Comparison of ENCODE assay signal across 23 mouse cellular contexts in the genomic region with DNA sequence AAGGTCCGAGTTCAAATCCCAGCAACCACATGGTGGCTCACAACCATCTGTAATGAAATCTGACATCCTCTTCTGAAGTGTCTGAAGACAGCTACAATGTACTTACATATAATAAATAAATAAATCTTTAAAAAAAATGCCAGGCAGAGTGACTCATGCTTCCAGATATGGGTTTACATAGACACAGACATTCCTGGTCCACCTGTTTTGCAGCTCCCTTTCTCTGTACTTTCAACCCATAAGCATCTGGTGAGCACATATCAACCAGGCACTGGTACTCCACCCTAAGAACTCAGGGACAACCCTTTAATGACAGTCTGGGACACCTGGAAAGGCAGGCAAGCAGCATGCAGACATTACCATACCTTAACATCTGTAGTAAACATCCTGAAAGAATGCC. TPM values are rescaled to one million over a fixed set of nuclear protein-coding genes. Genes with fewer than 3 reads are reported as not detected.
DNase-seq lines count a peak whose midpoint lies in the region; ATAC-seq and TF ChIP-seq lines count a peak whose summit lies in the region.
"Had no signal": no experiment of that assay in that cellular context is flagged by ENCODE, and none has a peak within 500 bp of the region (broad histone marks: within the 10 kb centered on the region; RNA-seq: fewer than 3 reads in every experiment).

No protein-coding gene starts in this region.

- H3K4me3 ChIP-seq in intestine, postnatal 0 days (ENCODE audit: low read depth, low read length) = no peak overlapping the region
- H3K4me3 ChIP-seq in intestine, embryonic 15.5 days (replicated peaks) = no peak overlapping the region
- no peak overlapping the region for H3K4me3 ChIP-seq in liver, embryonic 13.5 days (replicated peaks)
- H3K4me3 ChIP-seq in liver, embryonic 11.5 days (ENCODE audit: low read depth, low read length) = no peak overlapping the region
- H3K4me3 ChIP-seq in stomach, postnatal 0 days (ENCODE audit: low read depth, low read length) = no peak overlapping the region
- H3K4me3 ChIP-seq: embryonic facial prominence, embryonic 13.5 days; embryonic facial prominence, embryonic 15.5 days; erythroblast, embryonic 14.5 days; forebrain, embryonic 10.5 days; forebrain, embryonic 12.5 days had no signal

- ATAC-seq in intestine, postnatal 0 days = peak; percentile 63
- ATAC-seq in intestine, embryonic 15.5 days = no peak
- no peak for ATAC-seq in liver, embryonic 13.5 days (ENCODE audit: low read depth)
- no peak for ATAC-seq in liver, embryonic 11.5 days (replicated peaks; ENCODE audit: low FRiP score)
- 0 out of 2 replicates have a peak, but pooled peaks have one; percentile 13 for ATAC-seq in stomach, postnatal 0 days (ENCODE audit: low FRiP score, low TSS enrichment)
- ATAC-seq: forebrain, embryonic 14.5 days had no signal

- TF ChIP-seq EP300 in stomach, postnatal 0 days (optimal IDR thresholded peaks at IDR 0.05) = no peak

- H3K27me3 ChIP-seq in intestine, postnatal 0 days (replicated peaks; ENCODE audit: control insufficient read depth, insufficient read depth, low read length) = no peaks in the 10 kb centered on the region
- H3K27me3 ChIP-seq in intestine, embryonic 15.5 days (replicated peaks) = no peaks in the 10 kb centered on the region
- peaks cover 62% of the 10 kb centered on the region for H3K27me3 ChIP-seq in liver, embryonic 13.5 days
- H3K27me3 ChIP-seq in liver, embryonic 11.5 days (replicated peaks; ENCODE audit: control insufficient read depth, insufficient read depth, low read length) = peaks cover 42% of the 10 kb centered on the region
- H3K27me3 ChIP-seq in stomach, postnatal 0 days (ENCODE audit: control insufficient read depth, insufficient read depth, low read length) = no peaks in the 10 kb centered on the region
- H3K27me3 ChIP-seq: embryonic facial prominence, embryonic 15.5 days had no signal

- TF ChIP-seq CTCF in intestine, postnatal 0 days (IDR thresholded peaks at IDR 0.05; ENCODE audit: low read depth) = no peak
- TF ChIP-seq CTCF in stomach, postnatal 0 days (IDR thresholded peaks at IDR 0.05; ENCODE audit: low read depth) = no peak

- 88% methylated on average over 1 of the region's 1 CpGs for WGBS in intestine, postnatal 0 days
- WGBS in intestine, embryonic 15.5 days = 83% methylated on average over 1 of the region's 1 CpGs
- WGBS in liver, embryonic 13.5 days (ENCODE audit: insufficient replicate concordance) = 57% methylated on average over 1 of the region's 1 CpGs
- WGBS in liver, embryonic 11.5 days = 66% methylated on average over 1 of the region's 1 CpGs
- 88% methylated on average over 1 of the region's 1 CpGs for WGBS in stomach, postnatal 0 days

- H3K36me3 ChIP-seq in intestine, postnatal 0 days (ENCODE audit: control insufficient read depth, insufficient read depth) = peaks cover 25% of the 10 kb centered on the region; the same call in 1 of the 2 replicates
- no peaks in the 10 kb centered on the region for H3K36me3 ChIP-seq in intestine, embryonic 15.5 days
- no peaks in the 10 kb centered on the region for H3K36me3 ChIP-seq in liver, embryonic 13.5 days
- no peaks in the 10 kb centered on the region for H3K36me3 ChIP-seq in liver, embryonic 11.5 days (ENCODE audit: control insufficient read depth, insufficient read depth, low read length)
- H3K36me3 ChIP-seq in stomach, postnatal 0 days (ENCODE audit: control insufficient read depth, insufficient read depth, low read length) = 0 out of 2 replicates have a peak, but pooled peaks cover 2% of the 10 kb centered on the region
- H3K36me3 ChIP-seq: embryonic facial prominence, embryonic 13.5 days; embryonic facial prominence, embryonic 15.5 days; forebrain, embryonic 10.5 days; forebrain, embryonic 12.5 days had no signal

- no peak overlapping the region; the same call in 1 of the 2 replicates for H3K27ac ChIP-seq in intestine, postnatal 0 days (ENCODE audit: low read depth, low read length)
- no peak overlapping the region for H3K27ac ChIP-seq in intestine, embryonic 15.5 days
- H3K27ac ChIP-seq in liver, embryonic 13.5 days = no peak overlapping the region
- no peak overlapping the region for H3K27ac ChIP-seq in liver, embryonic 11.5 days (ENCODE audit: low read depth, low read length)
- H3K27ac ChIP-seq in stomach, postnatal 0 days (replicated peaks) = no peak overlapping the region
- H3K27ac ChIP-seq: embryonic facial prominence, embryonic 13.5 days; embryonic facial prominence, embryonic 15.5 days; forebrain, embryonic 10.5 days; forebrain, embryonic 12.5 days had no signal

- no peaks in the 10 kb centered on the region for H3K9me3 ChIP-seq in intestine, postnatal 0 days (ENCODE audit: control insufficient read depth)
- H3K9me3 ChIP-seq in intestine, embryonic 15.5 days = no peaks in the 10 kb centered on the region
- peaks cover 6% of the 10 kb centered on the region; the same call in 1 of the 2 replicates for H3K9me3 ChIP-seq in liver, embryonic 13.5 days (replicated peaks)
- peaks cover 3% of the 10 kb centered on the region; the same call in 1 of the 2 replicates for H3K9me3 ChIP-seq in liver, embryonic 11.5 days (ENCODE audit: control insufficient read depth, low read length)
- no peaks in the 10 kb centered on the region for H3K9me3 ChIP-seq in stomach, postnatal 0 days (ENCODE audit: control insufficient read depth, low read length)
- H3K9me3 ChIP-seq: embryonic facial prominence, embryonic 15.5 days had no signal

- H3K4me1 ChIP-seq in intestine, postnatal 0 days (replicated peaks; ENCODE audit: control insufficient read depth, insufficient read depth, low read length) = 0 out of 2 replicates have a peak, but pooled peaks cover 8% of the 10 kb centered on the region
- H3K4me1 ChIP-seq in intestine, embryonic 15.5 days (replicated peaks) = peaks cover 3% of the 10 kb centered on the region; the same call in 1 of the 2 replicates
- H3K4me1 ChIP-seq in liver, embryonic 13.5 days (replicated peaks) = peaks cover 25% of the 10 kb centered on the region
- H3K4me1 ChIP-seq in liver, embryonic 11.5 days (replicated peaks; ENCODE audit: control insufficient read depth, insufficient read depth, low read length) = no peaks in the 10 kb centered on the region
- no peaks in the 10 kb centered on the region for H3K4me1 ChIP-seq in stomach, postnatal 0 days (replicated peaks; ENCODE audit: control insufficient read depth, insufficient read depth)

- no peak for DNase-seq in liver, embryonic 13.5 days
- DNase-seq in liver, embryonic 11.5 days (ENCODE audit: low spot score) = no peak
- peak; percentile 57 for DNase-seq in 3T3-L1 (ENCODE audit: low read depth, low spot score)
- DNase-seq in stomach, postnatal 0 days (ENCODE audit: low spot score) = no peak
- no peak for DNase-seq in right cerebral cortex, postnatal 25 days
- DNase-seq: adrenal gland, adult 2 months; adrenal gland, postnatal 10 days; adrenal gland, postnatal 25 days; cerebellum, adult 11 months; cerebellum, adult 18-20 months; cerebellum, adult 8-10 months; cerebellum, adult 9-11 months; cerebellum, postnatal 14 days; cerebellum, postnatal 36 days; embryo, embryonic 11 days had no signal

- no peak overlapping the region for H3K9ac ChIP-seq in intestine, postnatal 0 days (ENCODE audit: low read depth, low read length)
- no peak overlapping the region for H3K9ac ChIP-seq in intestine, embryonic 15.5 days
- H3K9ac ChIP-seq in liver, embryonic 13.5 days = no peak overlapping the region
- no peak overlapping the region for H3K9ac ChIP-seq in liver, embryonic 11.5 days (ENCODE audit: low read depth, low read length)
- H3K9ac ChIP-seq in stomach, postnatal 0 days (ENCODE audit: low read length) = no peak overlapping the region
- H3K9ac ChIP-seq: embryonic facial prominence, embryonic 13.5 days; embryonic facial prominence, embryonic 15.5 days; forebrain, embryonic 12.5 days had no signal

- peak overlapping the region; percentile 66 for H3K4me2 ChIP-seq in intestine, postnatal 0 days (replicated peaks; ENCODE audit: low read depth)
- no peak overlapping the region for H3K4me2 ChIP-seq in intestine, embryonic 15.5 days (replicated peaks)
- peak overlapping the region; percentile 8; the same call in 1 of the 2 replicates for H3K4me2 ChIP-seq in liver, embryonic 13.5 days
- H3K4me2 ChIP-seq in liver, embryonic 11.5 days = no peak overlapping the region
- no peak overlapping the region for H3K4me2 ChIP-seq in stomach, postnatal 0 days (replicated peaks; ENCODE audit: low read depth)
- H3K4me2 ChIP-seq: embryonic facial prominence, embryonic 13.5 days; embryonic facial prominence, embryonic 15.5 days; forebrain, embryonic 12.5 days had no signal

RNA-seq across cellular contexts. Expression of a gene that starts 2.7 kb away (rescaled TPM):
- 18.9 and 21.1 TPM in 2 replicates for polyA plus RNA-seq in intestine, postnatal 0 days (2015; fragmentation: Nextera tagmentation; extraction: Ambion mirVana)
- polyA plus RNA-seq in intestine, embryonic 15.5 days (2015; fragmentation: Nextera tagmentation; extraction: Ambion mirVana) = 7.0 and 7.4 TPM in 2 replicates
- 3.4 and 3.8 TPM in 2 replicates for polyA plus RNA-seq in liver, embryonic 13.5 days (2015; fragmentation: Nextera tagmentation; extraction: Ambion mirVana)
- polyA plus RNA-seq in liver, embryonic 11.5 days (2014; fragmentation: Nextera tagmentation; extraction: Ambion mirVana) = 3.4 and 3.8 TPM in 2 replicates
- 10.1 and 10.4 TPM in 2 replicates for polyA plus RNA-seq in stomach, postnatal 0 days (2015; fragmentation: Nextera tagmentation; extraction: Ambion mirVana)
- polyA plus RNA-seq: erythroblast, embryonic 14.5 days had no signal

Comparison
In these comparisons a context has a peak if more than half of its experiments do, and no peak if none do; other contexts are left out.
1. ATAC-seq: peak in intestine, postnatal 0 days (single experiment) and stomach, postnatal 0 days (single experiment); none in intestine, embryonic 15.5 days (single experiment), liver, embryonic 13.5 days (single experiment) and liver, embryonic 11.5 days (single experiment).
2. H3K4me2 ChIP-seq: peak in intestine, postnatal 0 days (single experiment) and liver, embryonic 13.5 days (single experiment); none in intestine, embryonic 15.5 days (single experiment), liver, embryonic 11.5 days (single experiment) and stomach, postnatal 0 days (single experiment).